Mouse (Mus musculus): ENCODE data around the gene Slc24a4. TPM values are rescaled to one million over a fixed set of nuclear protein-coding genes. Genes with fewer than 3 reads are reported as not detected.

Gene Slc24a4
- polyA plus RNA-seq, 1 experiment from 2014 or later: not detected

GRCm38 (mm10) chr12:102292501-102293215 is 164.1 kb downstream of the Slc24a4 start:
- no peaks in the 10 kb centered on the region for H3K36me3 ChIP-seq (ENCODE audit: inconsistent target)
- no peak overlapping the region for H3K27ac ChIP-seq
- 82% methylated on average over 7 of the region's 7 CpGs for WGBS (ENCODE audit: missing documents)
- no peak overlapping the region for H3K4me3 ChIP-seq (ENCODE audit: inconsistent target)
- peaks cover 87% of the 10 kb centered on the region for H3K79me2 ChIP-seq (ENCODE audit: inconsistent target)

DNA sequence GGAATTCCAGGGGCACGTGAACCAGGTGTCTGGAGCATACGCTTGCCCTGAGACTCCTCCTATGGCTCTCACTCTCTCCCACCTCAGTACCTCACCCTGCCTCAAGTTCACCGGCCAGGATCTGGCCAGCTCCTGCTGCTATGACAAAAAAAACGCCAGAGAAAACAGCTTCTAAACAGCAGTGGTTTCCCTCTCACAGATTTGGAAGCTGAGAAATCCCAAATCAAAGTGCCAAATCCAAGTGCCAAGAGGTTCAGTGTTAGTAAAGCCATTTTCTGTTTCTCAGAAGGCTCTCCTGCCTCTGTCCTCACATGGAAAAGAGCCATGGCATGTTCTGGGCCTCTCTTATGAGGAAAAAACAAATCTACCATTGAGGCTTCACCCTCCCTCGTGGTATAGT is 166.1 kb downstream of the Slc24a4 start:
- no peak overlapping the region for H3K27ac ChIP-seq
- peaks cover 80% of the 10 kb centered on the region for H3K79me2 ChIP-seq (ENCODE audit: inconsistent target)
- H3K36me3 ChIP-seq (ENCODE audit: inconsistent target): no peaks in the 10 kb centered on the region
- WGBS (ENCODE audit: missing documents): 85% methylated on average over 5 of the region's 5 CpGs
- no peak overlapping the region for H3K4me3 ChIP-seq (ENCODE audit: inconsistent target)

- no peaks in the 10 kb centered on the region for H3K36me3 ChIP-seq (ENCODE audit: inconsistent target)
- 20% methylated on average over 7 of the region's 7 CpGs for WGBS (ENCODE audit: missing documents)
- H3K79me2 ChIP-seq (ENCODE audit: inconsistent target): peaks cover 80% of the 10 kb centered on the region
- no peak overlapping the region for H3K27ac ChIP-seq
- no peak overlapping the region for H3K4me3 ChIP-seq (ENCODE audit: inconsistent target)
Measured at GRCm38 (mm10) chr12:102295230-102295629, 166.7 kb downstream of the Slc24a4 start.

GRCm38 (mm10) chr12:102295662-102296061 is 167.1 kb downstream of the Slc24a4 start:
- no peak overlapping the region for H3K27ac ChIP-seq
- H3K36me3 ChIP-seq (ENCODE audit: inconsistent target): no peaks in the 10 kb centered on the region
- 80% methylated on average over 8 of the region's 8 CpGs for whole genome bisulfite sequencing (ENCODE audit: missing documents)
- no peak overlapping the region for H3K4me3 ChIP-seq (ENCODE audit: inconsistent target)
- H3K79me2 ChIP-seq (ENCODE audit: inconsistent target): peaks cover 79% of the 10 kb centered on the region

DNA sequence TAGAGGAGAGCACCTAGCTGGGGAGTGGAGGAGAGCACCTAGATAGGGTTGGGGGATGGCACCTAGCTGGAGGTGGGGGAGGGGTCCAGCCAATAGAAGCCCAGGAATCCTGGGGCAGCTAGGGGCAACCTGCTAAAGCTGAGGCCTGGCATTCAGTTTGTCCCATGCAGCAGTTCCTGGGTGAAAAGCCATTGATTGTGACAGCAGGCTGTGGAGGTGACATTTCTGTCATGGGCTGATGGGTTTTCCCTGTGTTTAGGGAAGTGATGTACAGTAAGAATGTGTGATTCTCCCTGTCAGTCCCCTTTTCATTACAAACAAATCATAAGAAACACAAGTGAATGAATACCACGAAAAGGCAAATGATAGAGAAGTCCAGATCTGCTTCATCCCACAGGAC is 167.8 kb downstream of the Slc24a4 start:
- H3K27ac ChIP-seq: peak overlapping the region; percentile 27; the same call in 1 of the 2 replicates
- WGBS (ENCODE audit: missing documents): 78% methylated on average over 1 of the region's 1 CpGs

DNA sequence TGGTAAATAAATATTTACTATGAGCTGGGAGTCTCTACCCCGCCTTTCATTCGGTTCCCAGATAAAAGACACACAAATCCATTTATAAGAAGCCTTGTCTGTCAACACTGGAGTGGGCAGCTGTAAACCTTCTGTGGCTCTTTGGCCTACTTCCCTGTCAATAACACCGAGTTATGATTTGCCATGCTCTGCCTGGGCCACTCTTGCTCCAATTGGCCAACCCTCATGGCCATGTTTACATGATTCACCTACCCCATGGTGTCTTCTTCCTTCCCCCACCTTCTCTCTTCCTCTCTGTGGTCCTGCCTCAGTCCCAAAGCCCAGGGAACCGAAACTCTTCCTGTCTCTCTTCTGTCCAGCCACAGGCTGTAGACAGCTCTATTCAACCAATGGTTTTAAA is 168.4 kb downstream of the Slc24a4 start:
- Histone ChIP-seq H3K36me3 (ENCODE audit: inconsistent target) (no peaks in the 10 kb centered on the region), H3K4me3 (ENCODE audit: inconsistent target) (no peak overlapping the region), H3K79me2 (ENCODE audit: inconsistent target) (peaks cover 71% of the 10 kb centered on the region), H3K27ac (peak overlapping the region; percentile 27; the same call in 1 of the 2 replicates)
- 57% methylated on average over 3 of the region's 4 CpGs for WGBS (ENCODE audit: missing documents)

More for the DNA sequence above, 167.8 kb downstream of the Slc24a4 start:
- Histone ChIP-seq H3K79me2 (ENCODE audit: inconsistent target) (peaks cover 77% of the 10 kb centered on the region), H3K4me3 (ENCODE audit: inconsistent target) (no peak overlapping the region), H3K36me3 (ENCODE audit: inconsistent target) (no peaks in the 10 kb centered on the region)

DNA sequence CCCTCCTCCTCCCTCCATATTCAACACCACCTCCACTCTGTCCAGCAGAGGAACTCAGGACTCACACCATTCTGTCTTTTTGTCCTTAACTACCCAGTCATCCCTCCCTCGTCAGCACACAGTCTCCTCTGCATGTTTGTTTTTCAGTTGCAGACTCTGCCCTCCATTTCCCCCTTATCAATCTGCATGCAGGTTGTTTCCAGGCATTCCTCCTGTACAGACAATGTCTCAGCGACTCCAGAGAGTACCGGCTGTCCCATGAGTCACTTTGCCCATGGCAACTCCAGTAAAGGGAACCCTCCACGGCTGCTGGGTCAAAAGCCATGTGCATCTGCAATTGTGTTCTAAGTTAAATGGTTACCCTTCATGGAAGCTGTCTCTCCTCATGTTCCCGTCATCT is 170.7 kb downstream of the Slc24a4 start:
- no peak overlapping the region for H3K4me3 ChIP-seq (ENCODE audit: inconsistent target)
- H3K27ac ChIP-seq: no peak overlapping the region
- H3K36me3 ChIP-seq (ENCODE audit: inconsistent target): no peaks in the 10 kb centered on the region
- 50% methylated on average over 4 of the region's 5 CpGs for WGBS (ENCODE audit: missing documents)
- H3K79me2 ChIP-seq (ENCODE audit: inconsistent target): peaks cover 63% of the 10 kb centered on the region

- 21% methylated on average over 1 of the region's 1 CpGs for WGBS (ENCODE audit: missing documents)
- H3K36me3 ChIP-seq (ENCODE audit: inconsistent target): no peaks in the 10 kb centered on the region
- H3K27ac ChIP-seq: no peak overlapping the region
- peaks cover 67% of the 10 kb centered on the region; the same call in 1 of the 2 replicates for H3K79me2 ChIP-seq (ENCODE audit: inconsistent target)
- H3K4me3 ChIP-seq (ENCODE audit: inconsistent target): no peak overlapping the region
Measured at GRCm38 (mm10) chr12:102301585-102301984, 173.1 kb downstream of the Slc24a4 start.

DNA sequence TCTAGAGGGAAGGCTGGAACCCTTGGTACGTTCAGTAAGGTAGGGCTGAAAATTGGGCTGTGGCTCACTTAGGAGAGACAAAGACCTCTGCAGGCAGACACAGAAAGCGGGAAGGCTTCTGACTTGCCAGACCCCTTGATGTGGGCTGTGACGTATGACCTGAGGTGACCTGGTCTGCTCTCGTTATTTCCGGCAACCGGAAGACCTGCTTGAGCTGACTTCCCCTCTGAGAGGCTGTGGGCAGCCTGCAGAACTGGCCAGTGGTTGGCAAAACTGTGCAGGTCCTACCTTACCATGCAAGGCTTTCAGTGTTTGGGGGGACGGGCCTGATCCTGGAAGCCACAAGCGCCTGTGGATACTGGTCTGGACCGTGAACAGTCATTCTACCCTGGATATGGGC is 173.8 kb downstream of the Slc24a4 start:
- H3K36me3 ChIP-seq (ENCODE audit: inconsistent target): no peaks in the 10 kb centered on the region
- peak overlapping the region; percentile 22 for H3K27ac ChIP-seq
- peaks cover 73% of the 10 kb centered on the region; the same call in 1 of the 2 replicates for H3K79me2 ChIP-seq (ENCODE audit: inconsistent target)
- WGBS (ENCODE audit: missing documents): 29% methylated on average over 7 of the region's 9 CpGs
- H3K4me3 ChIP-seq (ENCODE audit: inconsistent target): no peak overlapping the region

DNA sequence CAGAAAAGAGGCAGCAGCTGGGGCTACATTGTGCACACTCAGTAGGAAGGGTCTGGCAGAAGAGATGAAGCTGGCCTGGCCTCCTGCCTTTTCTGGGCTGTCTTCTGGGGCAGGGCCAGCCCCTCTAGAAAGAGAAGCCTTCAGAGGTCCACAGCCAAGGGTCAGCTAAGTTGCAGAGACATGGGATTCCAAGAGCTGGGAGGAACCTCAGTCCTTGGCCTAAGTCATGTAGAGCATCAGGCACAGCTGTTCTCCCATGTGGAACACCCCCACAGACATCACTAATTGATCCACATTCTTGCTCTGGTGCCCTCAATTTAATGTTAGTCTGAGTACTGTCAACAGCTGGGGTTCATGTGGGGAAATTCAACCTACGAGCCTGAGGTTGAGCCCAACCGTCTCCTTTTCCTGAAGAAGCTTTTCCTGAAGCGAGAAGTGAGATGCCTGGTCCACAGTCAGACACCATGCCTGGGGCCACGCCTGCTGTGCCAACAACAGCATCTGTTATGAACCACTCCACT is 174.4 kb downstream of the Slc24a4 start:
- WGBS (ENCODE audit: missing documents): 91% methylated on average over 4 of the region's 4 CpGs
- Histone ChIP-seq H3K4me3 (ENCODE audit: inconsistent target) (no peak overlapping the region), H3K79me2 (ENCODE audit: inconsistent target) (peaks cover 73% of the 10 kb centered on the region; the same call in 1 of the 2 replicates), H3K36me3 (ENCODE audit: inconsistent target) (no peaks in the 10 kb centered on the region), H3K27ac (peak overlapping the region; percentile 22)

GRCm38 (mm10) chr12:102303867-102304266 is 175.3 kb downstream of the Slc24a4 start:
- Histone ChIP-seq H3K36me3 (ENCODE audit: inconsistent target) (no peaks in the 10 kb centered on the region), H3K79me2 (ENCODE audit: inconsistent target) (peaks cover 78% of the 10 kb centered on the region; the same call in 1 of the 2 replicates), H3K27ac (no peak overlapping the region), H3K4me3 (ENCODE audit: inconsistent target) (no peak overlapping the region)
- 76% methylated on average over 7 of the region's 7 CpGs for WGBS (ENCODE audit: missing documents)

GRCm38 (mm10) chr12:102305069-102305836 is 176.7 kb downstream of the Slc24a4 start:
- H3K79me2 ChIP-seq (ENCODE audit: inconsistent target): peaks cover 75% of the 10 kb centered on the region; the same call in 1 of the 2 replicates
- H3K27ac ChIP-seq: no peak overlapping the region
- H3K4me3 ChIP-seq (ENCODE audit: inconsistent target): no peak overlapping the region
- no peaks in the 10 kb centered on the region for H3K36me3 ChIP-seq (ENCODE audit: inconsistent target)
- 89% methylated on average over 10 of the region's 10 CpGs for WGBS (ENCODE audit: missing documents)

DNA sequence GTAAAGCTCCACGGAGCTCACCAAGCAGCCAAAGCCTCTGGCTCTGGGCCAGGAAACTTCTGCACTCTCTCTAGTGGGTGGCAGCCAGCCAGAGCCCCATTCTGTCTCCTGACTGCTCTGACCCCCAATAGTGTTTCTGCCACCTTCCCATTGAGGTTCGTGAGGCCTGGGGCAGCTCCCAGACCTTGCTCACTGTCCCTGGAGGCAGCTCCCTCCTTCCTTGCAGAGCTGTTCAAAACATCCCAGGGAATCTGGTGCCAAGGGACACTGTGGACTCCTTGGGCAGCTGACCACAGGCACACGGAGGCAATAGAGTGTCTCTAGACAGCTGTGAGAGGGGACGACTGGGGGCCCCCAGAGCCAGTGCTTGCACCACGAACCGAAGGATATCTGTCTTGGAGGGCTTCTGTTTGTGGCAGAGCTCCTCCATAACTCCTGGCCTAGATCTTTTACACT is 179.5 kb downstream of the Slc24a4 start:
- WGBS (ENCODE audit: missing documents): 49% methylated on average over 6 of the region's 6 CpGs
- Histone ChIP-seq H3K79me2 (ENCODE audit: inconsistent target) (peaks cover 76% of the 10 kb centered on the region; the same call in 1 of the 2 replicates), H3K4me3 (ENCODE audit: inconsistent target) (no peak overlapping the region), H3K36me3 (ENCODE audit: inconsistent target) (no peaks in the 10 kb centered on the region; the same call in 1 of the 2 replicates), H3K27ac (no peak overlapping the region)

GRCm38 (mm10) chr12:102308457-102309011 is 180.0 kb downstream of the Slc24a4 start:
- Histone ChIP-seq H3K36me3 (ENCODE audit: inconsistent target) (no peaks in the 10 kb centered on the region; the same call in 1 of the 2 replicates), H3K79me2 (ENCODE audit: inconsistent target) (peaks cover 72% of the 10 kb centered on the region; the same call in 1 of the 2 replicates), H3K27ac (no peak overlapping the region), H3K4me3 (ENCODE audit: inconsistent target) (no peak overlapping the region)
- 65% methylated on average over 15 of the region's 16 CpGs for WGBS (ENCODE audit: missing documents)

All from macrophage (primary cell).